Mouse (Mus musculus): ENCODE measurements around the gene Ist1. TPM values are rescaled to one million over a fixed set of nuclear protein-coding genes. Genes with fewer than 3 reads are reported as not detected.

The Ist1 gene
- polyA plus RNA-seq, 1 experiment = 0.93 TPM

GRCm38 (mm10) chr8:109628638-109629037 is 64.4 kb downstream of the Ist1 start:
- TF ChIP-seq GATA1 (IDR thresholded peaks at IDR 0.05; ENCODE audit: low read length) = no peak
- TF ChIP-seq TAL1 (IDR thresholded peaks at IDR 0.05; ENCODE audit: low read length) = no peak
- no peaks in the 10 kb centered on the region for H3K36me3 ChIP-seq (ENCODE audit: control insufficient read depth)
- no peaks in the 10 kb centered on the region for H3K9me3 ChIP-seq (ENCODE audit: control insufficient read depth, low read length)
- no peaks in the 10 kb centered on the region for H3K27me3 ChIP-seq (ENCODE audit: control insufficient read depth)
- H3K4me3 ChIP-seq (replicated peaks) = no peak overlapping the region
- H3K4me1 ChIP-seq (ENCODE audit: control insufficient read depth) = no peaks in the 10 kb centered on the region

Other genes with a start within 250 kb of the Ist1 start
- gene Pmfbp1, start 199.2 kb downstream of the Ist1 start, polyA plus RNA-seq (2012) = not detected in 2 replicates
- gene Dhx38, start 127.4 kb downstream of the Ist1 start, polyA plus RNA-seq (2012) = 2.4 and 3.1 TPM in 2 replicates
- 0.37 and 0.41 TPM in 2 replicates for gene Txnl4b, start 127.4 kb downstream of the Ist1 start, polyA plus RNA-seq (2012)
- gene Hp, start 114.1 kb downstream of the Ist1 start, polyA plus RNA-seq (2012) = 0.23 and 0.26 TPM in 2 replicates
- 0.95 and 1.3 TPM in 2 replicates for gene Dhodh, start 84.6 kb downstream of the Ist1 start, polyA plus RNA-seq (2012)
- 0.01 TPM in 2 replicates for gene Pkd1l3, start 78.7 kb downstream of the Ist1 start, polyA plus RNA-seq (2012)
- 2.2 and 2.5 TPM in 2 replicates for gene Zfp821, start 12.3 kb upstream of the Ist1 start, polyA plus RNA-seq (2012)
- 1.3 TPM in 2 replicates for gene Atxn1l, start 44.5 kb upstream of the Ist1 start, polyA plus RNA-seq (2012)
- 0.16 and 0.26 TPM in 2 replicates for gene Ap1g1, start 85.3 kb upstream of the Ist1 start, polyA plus RNA-seq (2012)
- 0.45 and 0.51 TPM in 2 replicates for gene Phlpp2, start 175.3 kb upstream of the Ist1 start, polyA plus RNA-seq (2012)